Mouse (Mus musculus): ENCODE results near the gene Lama4. TPM values are rescaled to one million over a fixed set of nuclear protein-coding genes. Genes with fewer than 3 reads are reported as not detected.
A peak's percentile ranks its signal among the peaks of the same experiment; 100 is the strongest.

Gene Lama4
- polyA plus RNA-seq, 1 experiment from 2014 or later = 17.5 TPM

GRCm38 (mm10) chr10:38992827-38993226, 27.5 kb downstream of the Lama4 start:
- no peak for ATAC-seq
- no peaks in the 10 kb centered on the region for H3K4me1 ChIP-seq (replicated peaks; ENCODE audit: control insufficient read depth, insufficient read depth, low read length)
- H3K27ac ChIP-seq (ENCODE audit: low read length) = no peak overlapping the region

DNA sequence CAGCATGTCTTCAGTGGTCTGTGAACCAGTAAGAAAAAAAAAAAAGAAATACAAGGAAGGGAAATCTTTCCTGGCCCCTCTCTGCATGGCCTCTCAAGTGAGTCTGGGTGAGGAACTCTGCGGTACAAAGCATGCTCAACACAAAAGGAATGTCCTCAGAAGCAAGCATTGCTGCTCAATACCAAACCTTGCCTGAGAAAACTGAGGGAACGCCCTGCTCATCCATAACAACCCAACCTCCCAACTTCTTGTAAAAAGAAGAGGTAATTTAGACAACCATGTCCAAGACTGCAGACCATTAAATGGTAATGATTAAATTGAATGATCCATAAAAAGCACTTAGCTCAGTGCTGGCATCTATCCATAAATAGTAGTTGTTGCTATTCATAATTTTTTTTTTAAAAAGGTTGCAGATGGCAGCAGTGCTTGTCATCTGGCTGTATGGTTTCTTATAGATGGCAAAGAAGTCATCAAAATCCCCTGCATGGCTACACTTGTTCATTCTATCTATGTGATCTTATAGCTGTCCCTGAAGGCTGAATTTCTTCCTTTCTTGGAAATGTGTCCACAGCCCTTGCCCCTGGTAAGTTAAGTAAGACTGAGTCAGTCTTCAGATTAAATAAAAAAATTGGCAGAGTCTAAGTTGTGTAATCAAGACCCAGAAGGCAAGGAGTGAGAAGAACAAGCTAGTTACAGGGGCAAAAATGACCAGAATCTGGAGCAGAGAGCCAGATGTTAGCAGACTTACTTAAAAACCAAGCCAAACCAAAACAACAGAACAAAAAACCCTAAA, 28.5 kb downstream of the Lama4 start:
- H3K4me1 ChIP-seq (replicated peaks; ENCODE audit: control insufficient read depth, insufficient read depth, low read length) = no peaks in the 10 kb centered on the region
- H3K4me2 ChIP-seq (ENCODE audit: low read length) = no peak overlapping the region
- H3K9ac ChIP-seq (replicated peaks; ENCODE audit: low read depth, low read length) = no peak overlapping the region
- H3K27me3 ChIP-seq (replicated peaks; ENCODE audit: control insufficient read depth, insufficient read depth, low read length) = no peaks in the 10 kb centered on the region
- H3K27ac ChIP-seq (ENCODE audit: low read length) = no peak overlapping the region
- ATAC-seq = no peak
- no peak overlapping the region for H3K4me3 ChIP-seq (replicated peaks; ENCODE audit: low read length)
- WGBS = 82% methylated on average over 2 of the region's 2 CpGs
- H3K36me3 ChIP-seq (ENCODE audit: control insufficient read depth, insufficient read depth) = no peaks in the 10 kb centered on the region
- no peaks in the 10 kb centered on the region for H3K9me3 ChIP-seq (ENCODE audit: control insufficient read depth, low read length)

More at GRCm38 (mm10) chr10:38992827-38993226, 27.5 kb downstream of the Lama4 start:
- H3K9me3 ChIP-seq (ENCODE audit: control insufficient read depth, low read length) = no peaks in the 10 kb centered on the region
- H3K36me3 ChIP-seq (ENCODE audit: control insufficient read depth, insufficient read depth) = no peaks in the 10 kb centered on the region
- 71% methylated on average over 1 of the region's 1 CpGs for WGBS
- no peak overlapping the region for H3K4me2 ChIP-seq (ENCODE audit: low read length)
- no peak overlapping the region for H3K4me3 ChIP-seq (replicated peaks; ENCODE audit: low read length)
- no peak overlapping the region for H3K9ac ChIP-seq (replicated peaks; ENCODE audit: low read depth, low read length)
- no peaks in the 10 kb centered on the region for H3K27me3 ChIP-seq (replicated peaks; ENCODE audit: control insufficient read depth, insufficient read depth, low read length)

- Histone ChIP-seq H3K27ac (ENCODE audit: low read length) (no peak overlapping the region), H3K9me3 (ENCODE audit: control insufficient read depth, low read length) (no peaks in the 10 kb centered on the region), H3K4me1 (replicated peaks; ENCODE audit: control insufficient read depth, insufficient read depth, low read length) (no peaks in the 10 kb centered on the region), H3K4me3 (replicated peaks; ENCODE audit: low read length) (no peak overlapping the region), H3K4me2 (ENCODE audit: low read length) (no peak overlapping the region), H3K27me3 (replicated peaks; ENCODE audit: control insufficient read depth, insufficient read depth, low read length) (no peaks in the 10 kb centered on the region), H3K9ac (replicated peaks; ENCODE audit: low read depth, low read length) (no peak overlapping the region), H3K36me3 (ENCODE audit: control insufficient read depth, insufficient read depth) (no peaks in the 10 kb centered on the region)
- WGBS = 82% methylated on average over 9 of the region's 9 CpGs
- ATAC-seq = no peak
Observed at GRCm38 (mm10) chr10:38994719-38995450, 29.6 kb downstream of the Lama4 start.

- 75% methylated on average over 2 of the region's 2 CpGs for WGBS
- ATAC-seq = no peak
- Histone ChIP-seq H3K9ac (replicated peaks; ENCODE audit: low read depth, low read length) (no peak overlapping the region), H3K4me2 (ENCODE audit: low read length) (no peak overlapping the region), H3K36me3 (ENCODE audit: control insufficient read depth, insufficient read depth) (no peaks in the 10 kb centered on the region), H3K4me1 (replicated peaks; ENCODE audit: control insufficient read depth, insufficient read depth, low read length) (no peaks in the 10 kb centered on the region), H3K27me3 (replicated peaks; ENCODE audit: control insufficient read depth, insufficient read depth, low read length) (no peaks in the 10 kb centered on the region), H3K27ac (ENCODE audit: low read length) (no peak overlapping the region), H3K9me3 (ENCODE audit: control insufficient read depth, low read length) (no peaks in the 10 kb centered on the region), H3K4me3 (replicated peaks; ENCODE audit: low read length) (no peak overlapping the region)
Observed at GRCm38 (mm10) chr10:38995896-38996295, 30.6 kb downstream of the Lama4 start.

DNA sequence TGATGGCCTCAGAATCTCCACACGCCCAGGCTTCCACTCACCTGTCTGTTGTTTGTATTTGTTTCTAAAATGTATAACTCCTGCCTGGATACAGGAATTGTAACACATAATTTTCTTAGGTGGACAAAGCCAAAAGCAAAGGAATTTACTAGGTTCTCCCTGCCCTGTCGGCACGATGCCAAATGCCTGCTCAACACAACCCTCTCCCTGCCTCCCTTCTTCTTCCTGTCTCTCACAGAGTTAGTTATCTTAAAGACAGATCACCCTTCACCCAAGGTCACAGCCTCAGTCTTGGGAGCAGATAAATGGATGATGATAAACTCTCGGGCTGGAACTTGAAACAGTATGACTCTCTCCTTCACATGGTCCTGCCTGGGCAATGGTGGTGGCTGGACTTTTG, 35.6 kb downstream of the Lama4 start:
- Histone ChIP-seq H3K4me2 (ENCODE audit: low read length) (no peak overlapping the region), H3K9me3 (ENCODE audit: control insufficient read depth, low read length) (no peaks in the 10 kb centered on the region), H3K9ac (replicated peaks; ENCODE audit: low read depth, low read length) (no peak overlapping the region), H3K4me3 (replicated peaks; ENCODE audit: low read length) (no peak overlapping the region), H3K4me1 (replicated peaks; ENCODE audit: control insufficient read depth, insufficient read depth, low read length) (no peaks in the 10 kb centered on the region), H3K27ac (ENCODE audit: low read length) (no peak overlapping the region), H3K36me3 (ENCODE audit: control insufficient read depth, insufficient read depth) (no peaks in the 10 kb centered on the region), H3K27me3 (replicated peaks; ENCODE audit: control insufficient read depth, insufficient read depth, low read length) (no peaks in the 10 kb centered on the region)
- no peak for ATAC-seq
- 93% methylated on average over 4 of the region's 4 CpGs for WGBS

GRCm38 (mm10) chr10:39002521-39002920, 37.2 kb downstream of the Lama4 start:
- no peak overlapping the region for H3K27ac ChIP-seq (ENCODE audit: low read length)
- no peaks in the 10 kb centered on the region for H3K27me3 ChIP-seq (replicated peaks; ENCODE audit: control insufficient read depth, insufficient read depth, low read length)
- no peaks in the 10 kb centered on the region for H3K36me3 ChIP-seq (ENCODE audit: control insufficient read depth, insufficient read depth)
- ATAC-seq = no peak
- no peak overlapping the region for H3K4me2 ChIP-seq (ENCODE audit: low read length)
- 80% methylated on average over 2 of the region's 2 CpGs for WGBS
- H3K4me3 ChIP-seq (replicated peaks; ENCODE audit: low read length) = no peak overlapping the region
- no peaks in the 10 kb centered on the region; the same call in 1 of the 2 replicates for H3K4me1 ChIP-seq (replicated peaks; ENCODE audit: control insufficient read depth, insufficient read depth, low read length)
- H3K9me3 ChIP-seq (ENCODE audit: control insufficient read depth, low read length) = no peaks in the 10 kb centered on the region
- no peak overlapping the region for H3K9ac ChIP-seq (replicated peaks; ENCODE audit: low read depth, low read length)

DNA sequence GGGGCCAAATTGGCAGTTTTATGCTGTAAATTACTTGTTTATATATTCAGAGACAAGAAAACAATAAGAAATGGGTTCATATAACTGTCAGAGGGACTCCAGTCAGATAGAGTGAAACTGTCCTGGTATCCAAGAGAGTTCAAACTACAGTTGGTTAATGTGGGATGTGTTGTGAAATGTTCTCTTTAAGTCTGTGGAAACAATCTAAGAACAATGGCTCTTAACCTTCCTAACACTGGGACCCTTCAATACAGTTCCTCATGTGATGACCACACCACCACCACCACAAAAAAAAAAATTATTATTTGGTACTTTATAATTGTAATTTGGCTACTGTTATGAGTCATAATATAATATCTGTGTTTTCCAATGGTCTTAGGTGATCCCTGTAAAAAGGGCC, 38.2 kb downstream of the Lama4 start:
- H3K27ac ChIP-seq (ENCODE audit: low read length) = no peak overlapping the region
- H3K4me1 ChIP-seq (replicated peaks; ENCODE audit: control insufficient read depth, insufficient read depth, low read length) = no peaks in the 10 kb centered on the region; the same call in 1 of the 2 replicates
- H3K9ac ChIP-seq (replicated peaks; ENCODE audit: low read depth, low read length) = no peak overlapping the region
- ATAC-seq = no peak
- H3K4me2 ChIP-seq (ENCODE audit: low read length) = no peak overlapping the region
- H3K36me3 ChIP-seq (ENCODE audit: control insufficient read depth, insufficient read depth) = no peaks in the 10 kb centered on the region
- H3K27me3 ChIP-seq (replicated peaks; ENCODE audit: control insufficient read depth, insufficient read depth, low read length) = no peaks in the 10 kb centered on the region
- H3K4me3 ChIP-seq (replicated peaks; ENCODE audit: low read length) = no peak overlapping the region
- no peaks in the 10 kb centered on the region for H3K9me3 ChIP-seq (ENCODE audit: control insufficient read depth, low read length)

- H3K4me1 ChIP-seq (replicated peaks; ENCODE audit: control insufficient read depth, insufficient read depth, low read length) = no peaks in the 10 kb centered on the region; the same call in 1 of the 2 replicates
- H3K27ac ChIP-seq (ENCODE audit: low read length) = no peak overlapping the region
- no peak overlapping the region for H3K4me3 ChIP-seq (replicated peaks; ENCODE audit: low read length)
- H3K4me2 ChIP-seq (ENCODE audit: low read length) = no peak overlapping the region
- no peak overlapping the region for H3K9ac ChIP-seq (replicated peaks; ENCODE audit: low read depth, low read length)
- 78% methylated on average over 8 of the region's 8 CpGs for WGBS
- 0 out of 2 replicates have a peak, but pooled peaks have one; percentile 33 for ATAC-seq
- H3K27me3 ChIP-seq (replicated peaks; ENCODE audit: control insufficient read depth, insufficient read depth, low read length) = no peaks in the 10 kb centered on the region
- H3K36me3 ChIP-seq (ENCODE audit: control insufficient read depth, insufficient read depth) = no peaks in the 10 kb centered on the region
- H3K9me3 ChIP-seq (ENCODE audit: control insufficient read depth, low read length) = no peaks in the 10 kb centered on the region
Observed at GRCm38 (mm10) chr10:39005494-39005893, 40.2 kb downstream of the Lama4 start.

GRCm38 (mm10) chr10:39006433-39007105, 41.3 kb downstream of the Lama4 start:
- H3K4me3 ChIP-seq (replicated peaks; ENCODE audit: low read length) = no peak overlapping the region
- no peak overlapping the region for H3K9ac ChIP-seq (replicated peaks; ENCODE audit: low read depth, low read length)
- 46% methylated on average over 4 of the region's 4 CpGs for WGBS
- ATAC-seq = peak; percentile 45; the same call in 1 of the 2 replicates
- H3K4me2 ChIP-seq (ENCODE audit: low read length) = no peak overlapping the region
- H3K36me3 ChIP-seq (ENCODE audit: control insufficient read depth, insufficient read depth) = no peaks in the 10 kb centered on the region
- no peaks in the 10 kb centered on the region for H3K27me3 ChIP-seq (replicated peaks; ENCODE audit: control insufficient read depth, insufficient read depth, low read length)
- no peaks in the 10 kb centered on the region for H3K9me3 ChIP-seq (ENCODE audit: control insufficient read depth, low read length)
- H3K4me1 ChIP-seq (replicated peaks; ENCODE audit: control insufficient read depth, insufficient read depth, low read length) = no peaks in the 10 kb centered on the region; the same call in 1 of the 2 replicates
- no peak overlapping the region for H3K27ac ChIP-seq (ENCODE audit: low read length)
